Mouse (Mus musculus): ENCODE results near the gene Rnf111. TPM values are rescaled to one million over a fixed set of nuclear protein-coding genes. Genes with fewer than 3 reads are reported as not detected.

Rnf111 gene
- total RNA-seq, 2 experiments from 2014 or later: 17.6 to 43.9 TPM

DNA sequence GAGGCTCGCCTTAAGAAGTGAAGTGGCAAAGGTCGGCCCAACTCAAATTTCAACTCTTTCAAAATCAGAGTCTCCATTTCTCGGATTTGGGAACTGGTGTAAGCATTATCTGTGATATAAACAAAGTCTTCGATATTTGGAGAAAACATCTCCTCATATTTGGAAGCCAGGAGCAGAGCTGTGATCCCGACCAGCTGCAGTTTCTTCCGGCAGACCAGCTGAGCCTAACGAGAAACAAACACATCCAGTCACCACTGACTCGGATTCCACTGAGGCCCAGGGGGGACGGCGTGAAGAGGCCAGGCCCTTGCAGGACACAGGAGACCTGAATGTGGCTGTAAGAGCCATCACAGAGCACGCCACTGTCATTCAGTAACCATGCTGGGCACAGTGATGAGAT is 92.9 kb downstream of the Rnf111 start:
- ATAC-seq (replicated peaks; ENCODE audit: low FRiP score, low TSS enrichment, poor library complexity, severe bottlenecking): no peak

DNA sequence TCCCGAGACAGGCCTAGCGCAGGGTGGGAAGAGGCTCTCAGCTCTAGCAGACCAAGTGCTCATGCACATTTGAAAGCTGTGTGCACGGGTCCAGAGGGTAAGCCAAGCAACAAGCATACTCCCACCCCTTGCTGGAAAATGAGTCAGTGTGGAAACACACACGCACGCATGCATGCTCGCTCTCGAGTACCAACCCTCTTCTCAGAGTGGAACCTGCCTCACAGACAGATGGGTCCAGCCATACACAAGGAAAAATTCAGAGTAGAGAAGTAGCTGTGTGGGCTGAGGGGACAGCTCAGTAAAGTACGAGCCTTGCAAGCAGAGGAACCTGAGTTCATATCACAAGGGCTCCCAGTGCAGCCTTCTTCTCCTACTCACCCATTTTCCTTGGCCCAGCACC is 93.8 kb downstream of the Rnf111 start:
- ATAC-seq (replicated peaks; ENCODE audit: low FRiP score, low TSS enrichment, poor library complexity, severe bottlenecking): no peak

DNA sequence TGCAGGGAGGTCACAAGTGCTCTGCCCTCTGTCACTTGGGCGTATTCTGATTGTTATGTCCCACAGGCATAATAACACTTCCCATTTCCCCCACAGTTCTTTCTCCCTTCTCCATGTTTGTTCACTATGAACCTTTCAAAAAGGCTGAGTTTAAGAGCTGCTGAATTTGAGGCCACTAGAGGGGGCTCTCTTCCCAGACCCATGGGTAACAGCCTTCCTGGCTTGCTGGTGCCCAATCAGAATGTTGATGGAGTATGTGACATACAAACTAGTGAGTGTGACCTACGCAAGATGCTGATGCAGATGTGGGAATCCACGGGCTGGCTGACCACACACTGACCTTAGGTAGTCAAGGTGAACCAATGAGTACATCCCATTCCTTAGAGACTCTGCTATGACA is 94.7 kb downstream of the Rnf111 start:
- ATAC-seq (replicated peaks; ENCODE audit: low FRiP score, low TSS enrichment, poor library complexity, severe bottlenecking): no peak; the same call in 1 of the 2 replicates

DNA sequence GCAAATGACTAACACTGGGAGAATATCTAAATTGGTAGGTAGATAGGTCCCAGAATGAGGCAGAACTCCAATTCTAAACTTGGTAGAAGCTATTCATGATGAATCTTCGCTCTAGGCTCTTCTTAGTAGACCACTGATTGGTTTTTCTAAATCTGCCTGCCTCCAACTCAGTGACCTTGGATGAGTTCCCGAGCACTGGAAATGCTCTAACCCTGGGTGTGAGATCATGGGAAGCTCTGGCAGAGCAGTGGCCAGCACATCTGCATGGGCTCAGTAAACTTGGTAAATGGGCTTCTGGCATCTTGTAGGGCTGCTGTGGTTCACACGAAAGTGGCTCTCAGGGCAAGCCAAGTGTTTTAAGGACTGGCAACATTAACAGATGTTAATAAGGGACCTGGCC is 96.9 kb downstream of the Rnf111 start:
- ATAC-seq (replicated peaks; ENCODE audit: low FRiP score, low TSS enrichment, poor library complexity, severe bottlenecking): no peak

DNA sequence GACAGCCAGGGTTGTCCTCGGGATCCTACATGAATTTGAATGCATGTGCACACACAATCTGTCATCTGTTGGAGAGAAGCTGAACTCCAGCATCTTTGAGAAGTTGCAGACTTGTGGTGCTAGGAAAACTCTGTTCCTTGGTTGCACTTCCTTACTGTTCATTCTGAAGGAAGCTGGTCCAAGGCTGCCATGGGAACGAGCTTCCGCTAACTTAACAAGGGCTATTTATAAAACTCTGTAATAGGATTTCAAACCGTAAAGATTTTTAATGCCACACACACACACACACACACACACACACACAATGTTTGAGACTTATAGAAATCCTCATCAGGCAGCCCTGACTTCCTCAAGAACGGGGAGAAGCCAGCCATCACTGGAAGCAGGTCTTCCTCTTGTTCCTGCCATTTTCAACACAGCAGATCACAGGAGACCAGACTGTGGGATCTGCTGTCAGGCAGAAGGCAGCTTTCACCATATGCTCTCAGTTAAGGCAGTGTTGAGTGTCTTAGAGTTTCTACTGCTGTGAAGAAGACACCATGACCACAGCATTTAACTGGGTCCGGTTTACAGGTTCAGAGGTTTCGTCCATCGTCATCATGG is 101.5 kb downstream of the Rnf111 start:
- ATAC-seq (replicated peaks; ENCODE audit: low FRiP score, low TSS enrichment, poor library complexity, severe bottlenecking): no peak

DNA sequence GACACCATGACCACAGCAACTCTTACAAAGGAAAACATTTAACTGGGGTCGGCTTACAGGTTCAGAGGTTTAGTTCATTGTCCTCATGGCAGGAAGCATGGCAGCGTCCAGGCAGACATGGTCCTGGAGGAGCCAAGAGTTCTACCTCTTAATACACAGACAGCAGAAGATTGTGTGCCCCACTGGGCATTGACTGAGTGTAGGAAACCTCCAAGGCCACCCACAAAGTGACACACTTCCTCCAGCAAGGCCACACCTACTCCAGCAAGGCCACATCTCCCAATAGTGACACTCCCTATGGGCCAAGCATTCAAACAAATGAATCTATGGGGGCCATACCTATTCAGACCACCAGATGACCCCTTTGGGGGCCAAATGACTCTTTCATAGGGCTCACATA is 107.4 kb downstream of the Rnf111 start:
- no peak for ATAC-seq (replicated peaks; ENCODE audit: low FRiP score, low TSS enrichment, poor library complexity, severe bottlenecking)

DNA sequence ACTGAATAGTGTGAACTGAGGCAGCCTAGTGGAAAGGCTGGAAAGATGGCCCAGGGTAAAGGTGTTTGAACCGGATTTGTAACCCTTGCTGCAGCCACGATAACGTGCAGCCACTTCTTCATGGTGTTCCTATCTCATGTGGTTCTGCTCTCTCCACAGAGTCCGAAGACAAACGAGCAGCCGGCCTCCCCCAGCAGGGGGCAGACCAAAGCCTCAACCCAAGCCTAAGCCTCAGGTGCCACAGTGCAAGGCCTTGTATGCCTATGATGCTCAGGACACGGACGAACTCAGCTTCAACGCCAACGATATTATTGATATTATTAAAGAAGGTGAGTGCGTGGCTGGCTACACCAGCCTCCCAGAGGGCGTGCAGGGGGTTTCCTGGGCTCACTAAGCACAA is 107.9 kb downstream of the Rnf111 start:
- ATAC-seq (replicated peaks; ENCODE audit: low FRiP score, low TSS enrichment, poor library complexity, severe bottlenecking): peak; percentile 54

DNA sequence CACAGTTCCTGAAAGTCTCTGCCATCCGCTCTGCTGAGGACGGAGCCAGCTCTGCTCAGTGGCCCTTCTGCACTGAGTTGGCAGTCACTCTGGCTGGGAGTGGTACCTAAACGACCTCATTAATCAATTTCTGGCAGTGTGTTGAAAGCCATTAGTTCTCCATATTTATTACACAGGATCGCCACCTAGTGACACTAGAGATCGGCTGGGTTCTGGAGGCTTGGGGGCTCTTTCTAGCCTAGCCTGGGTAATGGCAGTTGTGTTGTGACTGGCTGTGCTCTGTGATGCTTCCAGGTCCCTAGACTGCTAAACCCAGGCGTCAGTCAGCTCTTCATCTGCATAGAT is 111.0 kb downstream of the Rnf111 start:
- ATAC-seq (replicated peaks; ENCODE audit: low FRiP score, low TSS enrichment, poor library complexity, severe bottlenecking): peak; percentile 82

DNA sequence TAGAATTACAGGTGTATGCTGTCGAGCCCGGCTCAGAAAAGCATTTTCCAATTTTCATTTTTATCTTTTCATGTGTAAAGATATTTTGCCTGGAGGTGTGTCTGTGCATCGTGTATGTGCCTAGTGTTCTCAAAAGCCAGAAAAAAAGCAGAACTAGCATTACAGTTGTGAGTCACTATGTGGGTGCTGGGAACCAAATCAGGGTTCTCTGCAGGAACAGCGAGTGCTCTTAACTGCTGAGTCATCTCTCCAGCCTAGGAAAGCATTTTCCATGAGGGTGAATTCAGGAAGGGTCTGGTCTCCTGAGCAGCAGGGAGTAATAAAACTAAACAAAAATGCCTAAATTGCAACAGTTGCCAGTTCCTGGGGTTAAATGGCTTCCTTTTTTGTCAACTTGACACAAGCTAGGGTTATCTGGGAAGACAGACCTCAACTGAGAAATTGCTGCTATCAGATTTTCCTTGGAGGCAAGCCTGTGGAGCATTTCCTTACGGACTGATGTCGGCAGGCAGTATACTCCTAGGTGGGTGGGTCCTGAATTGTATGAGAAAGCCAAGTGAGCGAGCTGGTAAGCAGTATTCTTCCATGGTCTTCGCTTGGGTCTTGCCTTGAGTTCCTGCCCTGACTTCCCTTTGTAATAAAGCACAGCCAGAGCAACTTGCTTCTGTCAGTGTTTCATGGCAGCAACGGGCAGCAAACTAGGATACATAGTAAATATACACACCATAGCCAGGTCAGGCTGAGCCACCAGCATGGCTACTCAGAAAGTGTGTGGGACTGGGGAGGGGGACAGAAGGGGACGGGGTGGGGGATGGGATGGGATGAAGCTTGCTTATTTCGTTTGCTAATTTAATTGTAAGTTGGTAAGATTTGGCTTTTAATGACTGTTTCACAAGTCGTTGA is 111.6 kb downstream of the Rnf111 start:
- 0 out of 2 replicates have a peak, but pooled peaks have one; percentile 12 for ATAC-seq (replicated peaks; ENCODE audit: low FRiP score, low TSS enrichment, poor library complexity, severe bottlenecking)

DNA sequence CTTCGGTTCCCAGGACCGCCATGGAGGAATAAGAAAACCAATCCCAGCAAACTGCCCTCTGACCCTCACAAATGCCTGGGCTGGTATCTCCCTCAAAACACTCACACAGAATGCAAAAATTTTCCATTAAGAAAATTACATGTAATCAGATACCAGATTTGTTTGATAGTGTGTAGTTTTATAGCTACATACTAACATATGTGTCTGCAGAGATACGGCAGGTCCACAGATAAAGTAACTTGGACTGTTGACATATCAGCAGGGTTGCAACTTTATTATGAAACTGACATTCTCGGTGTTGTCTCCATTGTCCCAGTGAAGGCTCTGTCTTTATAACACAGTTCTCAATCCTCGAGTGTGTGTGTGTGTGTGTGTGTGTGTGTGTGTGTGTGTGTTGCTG is 112.5 kb downstream of the Rnf111 start:
- 0 out of 2 replicates have a peak, but pooled peaks have one; percentile 37 for ATAC-seq (replicated peaks; ENCODE audit: low FRiP score, low TSS enrichment, poor library complexity, severe bottlenecking)

DNA sequence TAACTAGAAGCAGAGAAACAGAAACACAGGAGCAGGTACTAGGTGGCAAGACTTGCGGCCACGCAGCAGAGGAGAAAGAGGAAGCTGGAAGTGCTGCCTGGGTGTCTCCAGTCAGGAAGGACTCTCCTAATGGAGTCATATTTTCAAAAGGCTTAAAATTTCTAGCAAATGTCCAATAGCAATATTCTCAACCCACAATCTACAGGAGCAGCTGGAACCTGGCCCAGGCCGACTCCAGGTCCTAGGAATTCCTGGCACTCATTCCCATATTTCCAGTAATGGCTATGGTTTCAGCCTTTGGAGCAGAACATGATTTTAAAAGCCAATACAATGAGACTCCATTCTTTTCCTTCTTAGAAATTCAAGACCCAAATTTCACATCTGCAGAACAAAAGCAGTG is 114.0 kb downstream of the Rnf111 start:
- no peak for ATAC-seq (replicated peaks; ENCODE audit: low FRiP score, low TSS enrichment, poor library complexity, severe bottlenecking)

DNA sequence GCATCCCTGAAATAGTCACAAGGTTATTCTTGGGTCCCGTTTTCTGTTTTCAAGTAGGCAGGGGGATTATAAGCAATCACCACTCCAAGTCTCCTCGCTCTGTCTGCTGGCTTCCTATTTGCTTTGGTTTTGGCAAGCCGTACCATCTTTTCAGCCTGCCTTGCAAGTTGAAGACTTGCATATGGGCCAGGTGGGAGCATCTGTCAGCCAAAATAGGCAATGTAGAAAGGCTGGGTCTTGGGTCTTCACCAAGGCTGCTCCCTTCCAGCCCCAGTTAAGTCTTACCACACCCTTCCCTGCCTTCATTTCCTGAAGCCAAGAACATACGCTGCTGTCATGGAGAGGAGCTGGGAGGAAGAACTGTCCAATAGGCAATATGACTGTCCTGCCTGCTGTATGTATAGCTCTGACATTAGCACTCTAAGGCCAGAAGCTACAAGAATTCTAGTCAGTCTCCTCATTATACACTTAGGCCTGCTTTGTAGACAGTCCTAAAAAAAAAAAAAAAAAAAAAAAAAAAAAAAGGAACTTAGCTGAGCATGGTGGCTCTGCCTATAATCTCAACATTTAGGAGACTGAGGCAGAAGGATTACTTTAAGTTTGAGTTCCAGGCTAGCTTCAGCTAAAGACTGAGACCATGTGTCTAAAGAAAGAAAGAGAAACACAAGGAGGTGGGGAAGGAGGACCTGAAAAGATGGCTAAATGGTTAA is 116.0 kb downstream of the Rnf111 start:
- no peak for ATAC-seq (replicated peaks; ENCODE audit: low FRiP score, low TSS enrichment, poor library complexity, severe bottlenecking)

DNA sequence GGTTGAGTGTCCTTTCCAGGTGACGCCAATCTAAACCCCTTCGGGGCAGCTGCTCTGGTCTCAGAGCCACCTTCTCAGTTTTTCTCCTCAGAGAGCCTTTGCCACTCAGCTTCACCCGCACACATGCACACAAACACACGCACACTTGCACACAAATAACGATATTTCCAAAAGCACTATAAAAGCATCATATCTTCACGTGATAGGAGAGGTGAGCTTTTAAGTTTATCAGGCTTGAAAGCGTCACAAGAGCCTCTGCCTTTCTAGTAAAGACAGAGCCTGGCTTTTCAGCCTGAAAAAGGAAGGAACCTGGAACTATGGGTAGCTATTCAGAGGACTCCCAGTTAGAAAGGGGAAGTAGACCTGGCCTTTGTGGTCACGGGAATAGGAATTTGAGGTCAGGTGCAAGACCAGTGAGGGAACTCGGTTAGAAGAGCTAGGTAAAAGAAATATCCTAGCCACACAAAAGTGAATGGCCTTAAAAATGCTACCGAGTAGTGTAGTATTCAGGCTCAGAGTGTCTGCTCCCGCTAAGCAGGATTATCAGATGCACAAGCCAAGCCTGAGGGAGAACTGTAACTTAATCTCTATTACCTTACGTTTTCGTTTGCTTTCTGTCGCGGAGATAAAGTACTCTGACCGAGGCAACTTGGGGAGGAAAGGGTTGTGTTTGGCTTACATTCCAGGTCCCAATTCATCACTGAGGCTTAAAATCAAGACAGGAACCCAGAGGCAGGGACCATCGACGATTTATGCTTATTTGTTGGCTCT is 118.4 kb downstream of the Rnf111 start:
- peak; percentile 83 for ATAC-seq (replicated peaks; ENCODE audit: low FRiP score, low TSS enrichment, poor library complexity, severe bottlenecking)

DNA sequence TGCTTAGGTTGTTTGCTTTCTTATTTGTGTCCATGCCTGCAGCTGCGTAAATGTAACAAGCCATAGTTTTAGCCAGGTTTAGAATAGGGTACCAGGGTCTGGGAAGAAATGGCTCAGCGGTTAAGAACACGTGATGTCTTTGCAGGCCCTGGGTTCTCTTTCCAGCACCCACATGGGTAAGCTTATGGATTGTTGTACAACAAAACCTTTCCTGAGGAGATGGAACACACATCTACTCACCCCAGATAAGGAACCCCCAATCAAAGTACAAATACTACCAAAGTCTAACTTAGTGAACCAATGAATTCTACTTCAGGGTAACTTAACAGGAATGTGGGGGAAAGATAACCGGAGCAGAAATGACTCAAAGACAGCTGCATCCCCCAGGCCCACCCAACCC is 119.0 kb downstream of the Rnf111 start:
- ATAC-seq (replicated peaks; ENCODE audit: low FRiP score, low TSS enrichment, poor library complexity, severe bottlenecking): no peak

DNA sequence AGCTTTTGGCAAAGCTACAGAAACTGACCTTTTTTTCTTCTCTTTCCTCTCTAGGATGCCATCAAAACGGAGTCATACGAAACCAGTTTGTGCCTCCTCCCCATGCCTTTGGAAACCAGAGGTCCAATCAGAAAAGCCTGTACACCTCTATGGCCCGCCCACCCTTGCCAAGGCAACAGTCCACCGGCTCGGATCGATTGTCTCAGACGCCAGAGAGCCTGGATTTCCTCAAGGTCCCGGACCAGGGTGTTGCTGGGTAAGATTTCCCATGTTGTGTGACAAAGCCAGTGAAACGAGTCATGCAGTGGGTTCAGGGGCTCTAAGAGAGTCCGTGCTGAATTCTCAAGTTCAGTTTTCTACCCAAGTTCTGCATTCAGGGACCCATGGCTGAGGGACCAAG is 119.8 kb downstream of the Rnf111 start:
- ATAC-seq (replicated peaks; ENCODE audit: low FRiP score, low TSS enrichment, poor library complexity, severe bottlenecking): no peak

DNA sequence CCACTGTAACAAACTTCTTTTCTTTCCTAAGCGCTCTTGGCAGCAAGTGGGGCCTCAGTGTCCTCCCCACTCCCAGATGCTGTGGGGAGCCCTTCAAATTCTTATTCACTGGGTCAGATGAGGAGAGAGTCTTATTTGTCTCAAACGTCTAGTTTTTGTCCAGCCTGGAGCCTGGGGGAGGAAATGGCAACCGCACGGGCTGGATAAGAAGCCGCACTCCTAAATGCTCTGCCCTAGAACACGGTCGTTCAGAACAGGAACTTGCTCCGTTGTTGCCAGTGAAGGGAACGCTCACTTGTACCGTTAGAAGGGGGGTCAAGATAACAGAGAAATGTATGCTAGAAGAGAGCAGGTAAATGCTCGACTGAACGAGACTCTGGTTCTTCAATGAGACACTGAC is 121.4 kb downstream of the Rnf111 start:
- peak; percentile 45 for ATAC-seq (replicated peaks; ENCODE audit: low FRiP score, low TSS enrichment, poor library complexity, severe bottlenecking)

DNA sequence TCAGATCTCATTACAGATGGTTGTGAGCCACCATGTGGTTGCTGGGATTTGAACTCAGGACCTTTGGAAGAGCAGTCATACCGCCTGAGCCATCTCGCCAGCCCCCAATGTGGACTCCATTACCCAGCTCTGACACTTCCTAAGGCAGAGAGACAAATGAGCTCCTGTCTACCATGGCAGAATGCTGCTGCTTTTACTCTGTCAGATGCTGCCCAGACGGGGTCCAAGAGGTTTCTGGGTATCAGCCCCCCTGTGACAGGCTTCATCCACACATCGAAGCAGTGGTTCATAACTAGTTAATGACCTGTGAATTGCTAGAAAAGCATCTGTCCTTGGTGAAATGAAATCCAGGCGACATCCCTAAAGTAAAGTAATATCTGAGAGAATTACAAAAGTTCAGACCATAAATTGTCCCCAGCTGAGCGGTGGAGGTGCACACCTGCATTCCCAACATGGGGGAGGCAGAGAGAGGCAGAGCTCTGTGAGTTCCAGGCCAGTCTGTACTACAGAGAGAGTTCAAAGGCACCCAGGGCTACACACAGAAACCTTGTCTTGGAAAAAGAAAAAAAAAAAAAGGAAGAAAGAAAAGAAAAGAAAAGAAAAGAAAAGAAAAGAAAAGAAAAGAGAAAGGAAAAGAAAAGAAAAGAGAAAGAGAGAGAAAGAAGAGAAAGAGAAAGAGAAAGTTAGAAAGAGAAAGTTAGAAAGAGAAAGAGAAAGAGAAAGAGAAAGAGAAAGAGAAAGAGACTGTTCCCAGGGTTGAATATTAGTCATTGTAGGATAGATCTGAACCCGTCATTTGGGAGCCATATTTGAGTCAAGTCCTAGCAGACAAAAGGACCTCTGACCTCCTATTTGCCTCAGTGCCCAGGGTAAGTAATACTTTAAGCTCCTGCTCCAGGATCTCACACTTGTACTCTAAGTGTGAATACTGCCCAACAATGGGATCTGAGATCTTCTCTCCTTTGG is 123.7 kb downstream of the Rnf111 start:
- no peak for ATAC-seq (replicated peaks; ENCODE audit: low FRiP score, low TSS enrichment, poor library complexity, severe bottlenecking)

Data from megakaryocyte-erythroid progenitor cell, adult 5-6 weeks (primary cell).